Mouse (Mus musculus) ES-Bruce4 (cell line): ENCODE data around the gene Rassf4.

ENCODE experiments used
- CTCF ChIP-seq: IDR thresholded peaks from one replicate; pipeline ENCODE4 v1.8.1; 2011; ENCODE audit warnings: low read depth, low read length
- EP300 ChIP-seq: IDR thresholded peaks from 2 replicates; pipeline ENCODE4 v1.6.1; 2011; ENCODE audit warnings: low read depth, low read length; ENCODE audit not compliant: insufficient read depth

- TF ChIP-seq CTCF (no peak), EP300 (no peak)
Observed at GRCm38 (mm10) chr6:116704320-116704719, 30.6 kb upstream of the Rassf4 start.
